Mouse (Mus musculus) left cerebral cortex, adult 8-10 months (tissue): ENCODE results near the gene Ccdc40. TPM values are rescaled to one million over a fixed set of nuclear protein-coding genes. Genes with fewer than 3 reads are reported as not detected.

Experiments used
- DNase-seq, 2 experiments: peaks; one replicate each; pipeline ENCODE4 v3.0.0; 2022; ENCODE audit warnings: low spot score in 2 of 2
- total RNA-seq, 4 experiments: library from RNA; stranded (reverse); gene quantifications; 2 replicates each; pipeline ENCODE4 v1.2.4; 2022

The Ccdc40 gene
- total RNA-seq, 4 experiments from 2014 or later = 1.1 to 3.2 (median 1.7) TPM

DNA sequence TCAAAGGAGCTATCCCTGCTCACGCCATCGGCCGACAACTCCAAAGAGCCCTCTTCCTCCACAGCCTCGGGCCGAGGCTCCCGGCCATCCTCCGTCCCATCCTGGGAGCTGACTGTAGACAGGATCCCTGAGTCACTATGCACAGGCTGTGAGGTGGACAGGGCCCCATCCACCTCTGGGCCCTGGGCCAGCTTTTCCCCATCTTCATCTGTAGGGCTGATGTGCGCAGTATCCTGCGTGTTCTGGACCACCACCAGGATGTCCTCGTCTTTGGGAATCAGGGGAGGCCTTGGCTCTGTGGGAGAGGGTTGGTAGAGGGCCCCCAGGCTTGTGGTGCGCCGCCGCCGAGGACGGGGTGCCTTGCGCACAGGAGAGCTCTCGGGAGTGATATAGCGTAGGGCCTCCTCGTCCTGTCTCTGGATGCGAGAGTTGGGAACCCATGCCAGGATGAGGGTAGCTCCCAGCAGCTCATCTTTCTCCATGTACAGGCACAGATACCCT is 19.5 kb upstream of the Ccdc40 start:
- no peak for DNase-seq

DNA sequence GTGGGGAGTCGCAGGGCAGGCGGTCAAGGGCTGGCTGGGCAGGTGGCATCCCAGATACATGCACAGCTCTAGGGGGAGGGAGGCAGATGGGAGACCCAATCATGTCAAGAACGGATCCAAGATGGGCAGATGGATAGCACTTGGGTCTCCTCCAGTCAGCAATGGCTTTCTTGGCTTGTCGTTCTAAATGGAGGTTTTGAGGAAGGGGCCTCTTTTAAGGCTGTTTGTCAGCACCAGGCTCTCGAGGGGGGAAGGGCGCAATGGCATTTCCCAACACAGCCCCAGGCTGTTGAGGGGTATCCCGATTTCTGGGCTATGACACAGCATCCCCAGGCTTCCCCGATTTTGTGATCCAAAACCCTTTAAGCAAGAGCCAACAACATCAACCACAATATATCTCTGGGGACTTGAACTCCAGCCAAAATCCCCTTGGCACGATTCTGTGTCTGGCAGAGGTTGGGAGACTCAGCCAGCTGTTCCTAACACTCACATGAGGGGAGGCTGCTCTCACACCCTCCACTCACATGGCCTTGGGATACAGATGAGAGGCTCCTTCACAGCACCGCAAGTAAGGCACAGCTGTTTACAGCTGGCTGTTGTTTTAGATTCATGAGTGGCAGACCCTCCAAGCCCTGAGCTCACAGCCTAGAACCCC is 18.9 kb upstream of the Ccdc40 start:
- no peak for DNase-seq

DNA sequence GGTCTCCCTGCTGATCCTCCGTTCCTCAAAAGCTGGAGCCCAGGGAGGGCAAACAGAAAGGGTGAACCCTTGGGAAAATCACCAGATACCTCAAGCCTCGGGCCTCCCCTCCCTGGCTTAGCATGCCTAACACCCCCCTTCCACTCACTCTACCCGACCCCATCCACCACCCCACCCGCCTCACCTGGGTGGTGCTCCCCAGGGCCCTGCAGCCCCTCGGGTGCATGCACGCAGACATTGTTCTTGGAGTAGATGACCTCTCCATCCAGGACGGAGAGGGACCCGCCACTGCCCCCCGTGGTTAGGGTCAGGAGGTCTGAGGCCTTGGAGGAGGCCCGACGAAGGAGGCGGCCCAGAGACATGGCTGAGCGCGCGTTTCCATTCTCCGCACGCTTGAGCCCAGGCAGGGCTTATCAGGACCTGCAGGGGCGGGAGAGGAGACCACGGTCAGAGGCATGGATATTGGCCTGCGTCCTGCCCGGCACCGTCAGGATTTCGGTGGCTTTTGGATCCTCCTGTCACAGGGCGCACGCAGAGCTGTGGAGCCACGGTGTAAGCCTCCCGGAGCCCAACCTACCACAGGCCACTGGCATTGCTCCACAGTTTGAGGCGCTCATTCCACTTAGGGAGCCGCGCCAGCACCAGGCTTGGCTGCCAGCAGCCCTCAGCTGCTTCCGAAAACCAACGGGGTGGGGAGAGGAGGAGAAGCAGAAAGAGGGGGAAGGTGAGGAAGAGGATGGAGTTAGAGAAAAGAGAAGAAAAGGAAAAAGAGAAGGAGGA is 17.9 kb upstream of the Ccdc40 start:
- DNase-seq = peak; percentile 44 to 64

DNA sequence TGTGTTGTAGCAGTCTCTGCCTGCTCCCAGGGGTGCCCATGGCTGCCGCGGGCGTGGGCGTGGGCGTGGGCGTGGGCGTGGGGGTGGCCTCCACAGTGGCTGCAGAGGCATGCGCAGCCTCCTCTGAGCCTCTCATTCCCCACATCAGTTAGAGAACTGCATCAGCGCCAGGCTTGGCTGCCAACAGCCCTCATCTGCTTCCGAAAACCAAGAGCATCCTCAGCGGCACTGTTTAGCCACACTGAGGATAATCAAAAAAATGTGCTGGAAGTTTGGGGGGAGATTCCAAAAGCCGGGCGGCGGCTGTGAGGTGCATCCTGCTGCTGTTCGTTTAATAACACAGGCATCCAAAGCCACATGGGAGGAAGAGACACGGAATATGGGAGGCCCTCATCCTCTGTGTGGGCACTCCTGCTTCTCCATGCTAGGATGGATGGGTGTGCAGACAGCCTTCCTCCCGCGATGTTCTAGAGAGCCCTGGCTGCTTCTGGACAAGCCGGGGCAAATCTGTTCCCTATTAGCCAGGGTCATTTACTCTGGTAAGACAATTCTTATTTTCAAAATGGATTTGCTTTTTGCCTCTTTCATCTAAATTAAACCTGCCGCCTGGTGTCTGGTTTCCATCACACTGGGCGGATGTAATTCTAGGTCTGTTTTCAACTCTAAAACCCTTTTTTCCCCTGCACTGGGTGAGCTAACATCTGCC is 16.6 kb upstream of the Ccdc40 start:
- no peak for DNase-seq

DNA sequence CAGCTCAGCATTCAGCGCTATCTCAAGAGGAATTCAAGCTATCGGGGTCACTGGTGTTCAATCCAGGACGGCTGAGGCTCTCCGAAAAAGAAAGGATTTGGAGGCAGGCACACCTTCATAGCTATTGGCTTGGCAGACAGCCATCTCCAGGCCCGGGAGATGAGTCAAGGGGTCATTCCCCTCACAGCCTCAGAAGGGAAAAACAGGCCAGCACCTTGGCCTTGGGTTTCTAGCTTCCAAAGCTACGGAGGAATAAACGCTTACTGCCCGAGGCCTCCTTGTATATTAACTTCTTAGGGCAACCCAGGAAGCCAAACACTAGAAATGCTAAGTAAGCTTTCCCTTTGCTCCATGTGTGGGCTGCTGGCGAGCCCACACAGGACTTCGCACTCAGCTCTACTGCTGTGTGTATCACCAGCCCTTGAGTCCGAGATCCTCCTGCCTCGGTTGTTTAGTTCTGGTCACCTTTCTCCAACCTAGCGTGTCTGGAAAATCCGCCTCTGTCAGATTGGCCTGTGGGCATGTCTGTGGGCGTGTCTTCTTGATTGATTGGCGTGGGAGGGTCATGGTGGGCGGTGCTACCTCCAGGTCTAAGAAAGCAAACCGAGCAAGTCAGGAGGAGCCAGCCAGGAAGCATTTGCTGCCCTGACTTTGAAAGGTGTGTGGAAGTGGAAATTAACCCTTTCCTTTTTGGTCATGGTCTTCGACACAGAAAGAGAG is 15.0 kb upstream of the Ccdc40 start:
- DNase-seq = no peak

DNA sequence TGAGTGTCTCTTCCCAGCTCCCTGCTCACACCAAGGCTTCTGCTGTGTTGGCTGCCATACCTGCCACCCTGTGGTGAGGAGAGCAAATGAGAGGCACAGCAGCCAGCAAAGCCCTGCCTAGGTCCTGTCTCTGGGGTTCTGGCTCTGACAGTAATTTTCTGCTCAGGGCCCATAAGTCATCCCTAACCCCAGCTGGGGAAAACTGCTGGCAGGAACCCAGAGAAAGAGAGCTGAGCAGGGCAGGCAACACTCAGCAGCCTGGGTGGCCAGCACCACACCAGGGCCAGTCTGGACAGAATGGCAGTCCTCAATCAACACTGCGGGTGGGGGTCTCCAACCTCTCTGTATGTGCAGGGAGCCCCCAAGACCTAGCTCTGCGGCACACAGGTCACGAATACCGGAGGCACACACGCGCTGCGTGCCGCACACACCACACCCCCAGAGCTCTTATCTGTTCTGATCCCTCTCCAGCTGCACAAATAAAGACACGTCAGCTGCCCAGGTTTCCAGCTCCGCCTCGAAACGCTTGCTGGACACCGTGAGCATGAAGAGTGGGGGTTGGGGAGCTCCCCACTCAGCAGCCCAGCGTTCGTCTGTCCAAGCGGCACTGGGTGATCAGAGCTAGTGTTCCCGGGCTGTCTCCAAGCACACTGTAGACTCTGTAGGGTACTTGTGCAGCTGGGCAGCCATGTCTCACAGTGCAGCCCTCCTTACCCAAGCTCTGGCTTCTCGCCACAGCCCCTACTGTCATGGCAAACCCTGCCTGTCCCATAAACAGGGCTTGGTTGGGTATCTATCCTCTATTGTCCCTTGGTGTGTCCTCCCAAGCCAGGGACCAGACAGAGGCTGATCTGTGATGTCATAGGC is 13.1 kb upstream of the Ccdc40 start:
- DNase-seq = peak in 1 of 2 experiments; percentile 66

DNA sequence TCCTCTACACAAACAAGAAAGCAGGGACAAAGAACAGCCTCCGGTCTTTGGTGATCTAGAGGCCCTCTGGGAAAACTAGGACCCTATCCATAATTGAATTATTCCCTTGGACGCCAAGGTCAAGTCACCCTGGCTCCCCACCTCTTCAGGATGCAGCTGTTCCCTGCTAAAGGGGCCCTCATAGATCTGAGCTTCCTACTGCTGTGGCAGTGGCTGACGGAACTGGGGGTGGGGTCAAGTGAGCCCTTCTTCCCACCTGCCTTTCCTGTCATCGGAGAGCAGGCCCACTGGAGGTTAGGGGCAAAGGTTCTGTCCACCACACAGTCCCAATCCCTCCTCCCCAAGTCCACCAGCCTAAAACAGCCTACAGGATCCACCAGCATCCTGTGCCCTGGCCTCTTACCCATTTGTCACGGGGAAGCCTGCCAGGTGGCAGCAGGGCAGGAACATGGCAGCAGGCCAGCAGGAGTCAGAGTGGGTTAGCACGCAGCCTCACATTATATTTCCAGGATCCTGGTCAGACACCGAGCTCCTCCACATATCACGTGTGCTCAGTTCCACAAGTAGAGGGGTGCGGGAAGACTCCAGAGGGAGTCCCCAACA is 12.4 kb upstream of the Ccdc40 start:
- DNase-seq = no peak

DNA sequence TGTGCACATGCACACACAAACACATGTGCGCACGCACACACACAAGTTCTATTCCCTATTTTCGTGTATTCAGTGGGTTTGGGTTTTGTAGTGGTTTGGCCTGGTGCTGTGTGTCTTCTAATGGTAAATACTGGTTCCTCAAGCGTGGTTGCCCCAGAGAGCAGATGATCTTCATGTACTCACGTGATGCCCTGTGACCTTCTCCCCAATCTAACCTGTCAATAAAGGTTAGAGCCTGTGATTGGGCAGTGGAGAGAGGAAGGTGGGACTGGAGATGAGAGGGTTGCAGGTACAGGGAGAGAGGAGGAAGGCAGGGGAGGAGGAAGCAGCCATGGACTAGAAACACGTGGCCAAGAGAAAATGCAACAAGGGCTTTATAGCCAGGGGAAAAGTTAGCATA is 10.5 kb upstream of the Ccdc40 start:
- DNase-seq = no peak

DNA sequence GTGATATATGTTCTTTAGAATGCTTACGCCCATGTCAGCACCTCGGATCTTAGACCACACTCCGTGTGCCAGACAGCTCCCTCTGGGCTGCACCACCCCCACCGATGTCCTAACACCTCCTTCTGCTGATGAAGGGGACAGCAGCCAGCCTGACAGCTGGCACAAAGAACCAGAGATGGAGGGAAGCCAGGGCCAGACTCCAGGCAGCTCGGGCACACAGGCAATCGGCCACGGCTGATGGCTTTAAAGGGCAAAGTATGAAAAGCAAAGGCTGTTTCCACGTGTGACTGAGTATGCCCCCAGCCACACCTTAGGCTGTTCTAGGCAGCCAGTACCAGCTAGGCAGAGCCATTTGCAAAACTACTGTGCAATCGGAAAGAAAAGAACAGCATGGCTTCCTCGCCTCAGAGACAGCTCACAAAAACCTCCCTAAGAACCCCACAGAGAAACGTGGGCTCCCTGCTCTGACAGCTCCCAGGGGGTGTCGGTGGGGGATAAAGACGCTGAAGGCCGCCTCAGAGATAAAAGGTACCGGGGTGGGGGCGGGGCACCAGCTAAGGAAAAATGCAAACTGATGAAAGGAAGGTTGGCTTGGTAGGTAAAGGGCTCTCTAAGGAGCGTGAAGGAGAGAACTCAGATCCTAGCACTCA is 8.4 kb upstream of the Ccdc40 start:
- peak; percentile 53 to 60 for DNase-seq

DNA sequence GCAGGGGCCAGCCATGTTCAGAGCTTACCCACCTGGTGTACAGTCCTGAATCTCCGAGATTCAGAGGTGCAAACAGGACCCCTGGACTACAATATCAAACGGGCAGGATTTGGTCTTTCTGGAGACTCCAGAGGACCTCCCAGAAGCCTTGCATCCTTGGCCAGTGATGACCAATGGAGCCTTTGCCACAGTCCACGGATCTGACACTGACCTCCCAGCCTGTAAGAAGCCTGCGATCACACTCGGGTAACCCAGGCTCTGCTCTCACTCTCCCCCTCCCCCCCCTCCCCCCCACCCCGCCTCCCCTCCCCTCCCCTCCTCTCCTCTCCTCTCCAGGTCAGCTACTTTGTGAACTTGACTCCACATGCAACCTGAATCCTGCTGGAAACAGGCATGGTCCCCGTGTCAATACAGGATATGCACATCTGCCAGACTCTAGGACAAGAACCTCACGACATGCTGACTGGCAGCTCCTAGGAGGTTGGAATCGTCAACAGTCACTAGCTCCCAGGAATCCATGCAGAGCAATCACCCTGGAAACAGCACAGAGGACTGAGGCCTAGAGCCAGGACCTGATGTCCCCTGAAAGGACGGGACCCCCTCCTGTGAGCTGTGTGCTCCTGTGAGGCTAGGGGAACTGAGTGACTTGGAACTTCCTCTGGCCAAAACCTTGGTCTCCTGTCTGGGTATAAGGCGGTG is 6.4 kb upstream of the Ccdc40 start:
- DNase-seq = no peak

DNA sequence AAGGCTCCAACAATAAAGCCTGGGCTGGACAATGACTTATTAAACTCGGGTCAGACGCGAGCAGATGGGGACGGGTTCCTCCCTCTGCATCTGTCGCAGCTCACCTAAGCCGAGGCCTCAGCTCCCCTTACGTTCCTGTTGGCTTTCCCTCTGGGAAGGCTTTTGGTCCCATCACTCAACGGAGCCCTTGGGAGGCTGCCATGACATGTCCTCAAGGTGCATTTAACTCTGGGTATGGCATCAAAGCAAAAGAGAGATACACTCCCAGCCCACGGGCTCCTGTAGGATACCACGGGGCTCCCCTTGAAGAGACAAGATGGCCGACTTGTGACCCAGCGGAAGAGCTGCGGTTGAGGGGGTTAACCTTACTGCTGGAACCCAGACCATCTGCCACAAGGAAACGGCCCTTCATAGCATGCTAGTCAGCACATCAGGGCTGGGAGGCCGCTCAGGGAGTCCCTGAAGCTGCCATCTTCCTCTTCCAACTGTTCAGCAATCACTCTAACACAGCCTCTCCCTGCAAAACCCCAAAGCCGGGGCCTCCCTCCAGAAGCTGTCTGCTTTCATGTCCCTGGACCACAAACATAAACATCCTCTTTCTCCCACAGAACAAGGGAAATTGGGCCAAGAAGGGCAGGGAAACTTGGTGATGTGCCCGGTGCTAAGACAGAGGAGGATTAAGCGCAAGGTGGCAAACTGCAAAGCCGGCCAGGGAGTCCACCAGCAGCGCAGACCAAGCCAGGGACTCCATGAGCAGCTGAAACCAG is 5.1 kb upstream of the Ccdc40 start:
- no peak for DNase-seq

DNA sequence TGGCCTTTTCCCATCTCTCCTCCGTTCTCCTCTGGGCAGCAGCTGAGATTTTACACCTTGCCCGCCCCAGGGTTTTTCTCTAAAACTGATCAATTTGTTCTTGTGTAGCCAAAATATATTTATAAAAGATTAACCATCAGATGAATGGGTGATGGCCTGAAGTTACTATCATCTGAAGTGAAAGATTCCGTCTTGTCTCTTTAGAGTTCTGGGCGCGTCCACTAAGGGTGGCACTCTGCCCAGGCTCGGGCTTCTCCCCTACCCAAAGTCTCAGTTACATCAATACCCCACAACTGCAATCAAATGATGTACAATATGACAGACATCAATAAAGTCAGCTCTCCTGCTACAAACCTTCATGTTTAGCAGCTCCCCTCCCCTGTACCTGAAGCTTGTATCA is 3.4 kb upstream of the Ccdc40 start:
- no peak for DNase-seq

DNA sequence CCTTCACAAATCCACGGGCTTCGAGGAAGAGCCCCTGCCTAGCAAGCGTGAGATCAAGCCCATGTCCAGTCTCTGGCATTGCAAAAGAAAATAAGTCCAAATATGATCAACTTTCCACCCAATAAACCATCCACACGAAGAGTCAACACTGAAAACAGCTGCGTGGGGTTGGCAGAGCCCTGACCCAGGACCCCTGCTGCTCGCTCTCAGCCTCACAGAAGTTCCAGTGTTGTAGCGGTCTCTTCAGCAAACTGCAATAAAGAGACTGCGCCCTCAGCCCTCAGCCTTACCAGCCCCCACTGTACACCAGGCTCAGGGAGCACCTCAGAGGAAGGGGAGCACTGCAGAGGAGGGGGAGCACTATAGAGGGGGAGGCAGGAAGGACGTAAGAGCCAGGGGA is 2.7 kb upstream of the Ccdc40 start:
- DNase-seq = no peak

DNA sequence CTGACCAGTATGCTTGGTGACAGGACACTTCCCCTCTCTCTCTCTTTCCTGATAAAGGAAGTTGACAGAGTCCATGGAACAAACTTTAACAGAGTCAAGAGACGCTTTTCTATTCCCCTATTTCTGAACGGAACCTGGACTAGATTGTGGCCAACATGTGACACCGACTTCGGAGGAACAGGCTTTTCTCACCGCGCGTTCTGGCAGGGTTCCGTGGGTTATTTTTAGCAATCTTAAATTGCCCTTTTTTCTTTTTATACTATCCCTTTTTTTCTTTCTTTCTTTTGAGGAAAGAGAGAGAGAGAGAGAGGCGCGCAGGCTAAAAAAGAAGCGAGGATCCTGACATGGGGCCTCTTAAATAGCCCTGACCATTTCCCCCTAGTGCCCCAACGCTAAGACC is 781 bp upstream of the Ccdc40 start:
- DNase-seq = no peak

DNA sequence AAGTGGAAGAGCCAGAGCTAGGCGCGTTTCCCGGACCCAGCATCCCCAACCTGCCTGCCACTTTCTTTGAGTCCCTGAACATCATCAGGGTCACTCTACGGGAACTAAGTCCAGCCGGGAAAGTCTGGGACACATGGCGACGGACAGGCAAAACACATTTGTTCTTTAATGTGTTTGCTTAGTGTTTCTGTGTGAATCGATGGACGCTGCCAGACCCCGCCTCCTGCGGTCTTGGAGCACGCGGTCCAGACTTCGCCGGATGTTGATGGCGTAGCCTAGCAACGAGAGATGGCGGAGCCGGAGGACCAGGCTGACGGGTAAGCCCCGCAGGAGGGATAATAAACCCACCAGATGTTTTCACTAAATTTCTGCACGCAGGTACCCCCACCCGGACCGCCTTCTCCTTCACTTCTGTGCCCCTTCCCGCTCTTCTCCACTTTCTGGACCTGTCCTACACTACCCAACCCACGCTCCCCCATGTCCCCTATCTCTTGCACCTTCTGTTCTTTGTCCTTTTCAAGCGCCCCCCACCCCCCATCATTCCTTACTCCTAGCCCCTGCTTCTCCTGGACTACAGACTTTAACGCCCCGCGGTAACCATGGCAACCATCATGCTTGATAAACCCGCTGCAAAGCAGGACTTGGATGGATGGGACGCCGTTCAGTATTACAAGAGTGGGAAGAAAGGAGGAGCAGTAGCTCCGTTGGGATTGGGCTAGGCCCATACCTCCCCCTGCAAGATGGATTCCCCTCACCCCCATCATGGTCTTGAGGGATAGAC is 664 bp downstream of the Ccdc40 start:
- DNase-seq = peak; percentile 48

DNA sequence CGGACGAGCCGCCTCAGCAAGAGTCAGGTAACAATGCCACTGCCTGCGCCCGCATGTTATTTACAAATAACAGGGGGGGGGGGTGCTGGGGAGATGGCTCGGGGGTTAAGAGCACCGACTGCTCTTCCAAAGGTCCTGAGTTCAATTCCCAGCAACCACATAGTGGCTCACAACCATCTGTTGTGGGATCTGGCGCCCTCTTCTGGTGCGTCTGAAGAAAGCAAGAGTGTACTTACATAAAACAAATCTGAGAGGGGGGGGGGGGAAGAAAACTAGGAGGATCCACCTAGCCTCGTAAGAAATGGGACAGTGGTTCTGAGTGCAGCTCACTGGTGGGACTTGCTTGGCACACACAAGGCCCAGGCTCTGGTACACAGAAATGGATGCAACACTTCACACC is 6.4 kb downstream of the Ccdc40 start:
- DNase-seq = no peak

DNA sequence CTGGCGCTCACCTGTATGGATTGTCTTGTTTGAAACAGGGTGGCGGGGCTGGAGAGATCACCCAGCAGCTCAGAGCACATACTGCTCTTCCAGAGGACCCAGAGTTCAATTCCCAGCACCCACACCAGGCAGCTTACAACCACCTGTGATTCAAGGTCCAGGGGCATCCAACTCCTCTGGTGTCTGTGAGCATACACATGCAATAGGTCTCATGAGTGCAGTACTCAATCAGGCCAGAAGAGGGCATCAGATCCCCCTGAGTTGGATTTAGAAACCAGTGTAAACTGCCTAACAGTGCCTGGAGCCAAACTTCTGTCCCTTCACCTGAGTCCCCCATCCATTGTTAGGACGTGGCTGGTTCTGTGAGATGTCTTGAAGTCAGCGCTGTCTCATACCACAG is 7.2 kb downstream of the Ccdc40 start:
- DNase-seq = no peak

DNA sequence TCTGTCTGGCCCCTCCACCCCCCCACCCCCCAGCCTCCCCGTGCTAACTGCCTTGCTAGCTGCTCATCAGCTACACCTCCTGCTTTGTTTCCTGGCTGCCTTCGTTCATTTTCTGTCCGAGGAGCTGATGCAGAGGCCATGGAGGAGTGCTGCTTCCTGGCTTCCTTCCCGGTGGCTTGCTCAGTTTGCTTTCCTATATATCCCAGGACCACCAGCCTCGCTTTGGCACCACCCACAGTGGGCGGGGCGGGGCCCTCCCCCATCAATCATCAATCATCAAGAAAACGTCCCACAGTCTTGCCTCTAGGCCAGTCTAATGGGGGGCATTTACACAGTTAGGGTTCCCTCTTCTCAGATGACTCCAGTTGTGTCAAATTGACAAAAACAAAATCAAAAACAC is 8.0 kb downstream of the Ccdc40 start:
- no peak for DNase-seq
